Mouse (Mus musculus) frontal cortex, postnatal 36 days (tissue): ENCODE results near the gene Icos.

Experiments used
- DNase-seq, 2 experiments: peaks; one replicate each; pipeline ENCODE4 v3.0.0; 2022; ENCODE audit warnings: low spot score in 2 of 2

The Icos gene

DNA sequence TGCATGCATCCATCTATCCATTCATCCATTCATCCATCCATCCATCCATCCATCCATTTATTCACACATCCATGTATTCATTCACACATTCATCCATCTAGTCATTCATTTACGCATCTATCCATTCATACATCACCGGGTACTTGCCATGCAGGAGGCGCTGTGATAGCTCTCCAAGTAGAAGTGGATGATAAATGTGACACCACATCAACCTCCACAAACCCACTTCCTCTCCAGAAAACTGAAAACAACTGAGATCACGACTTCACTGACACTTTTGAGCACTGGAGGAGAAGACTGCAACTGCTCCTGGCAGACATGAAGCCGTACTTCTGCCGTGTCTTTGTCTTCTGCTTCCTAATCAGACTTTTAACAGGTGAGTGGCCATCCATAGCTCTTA, at the start of gene Icos:
Gene Icos, plus strand, starts transcription at position 287 of the 400 bp plus-strand sequence.
- DNase-seq: no peak

DNA sequence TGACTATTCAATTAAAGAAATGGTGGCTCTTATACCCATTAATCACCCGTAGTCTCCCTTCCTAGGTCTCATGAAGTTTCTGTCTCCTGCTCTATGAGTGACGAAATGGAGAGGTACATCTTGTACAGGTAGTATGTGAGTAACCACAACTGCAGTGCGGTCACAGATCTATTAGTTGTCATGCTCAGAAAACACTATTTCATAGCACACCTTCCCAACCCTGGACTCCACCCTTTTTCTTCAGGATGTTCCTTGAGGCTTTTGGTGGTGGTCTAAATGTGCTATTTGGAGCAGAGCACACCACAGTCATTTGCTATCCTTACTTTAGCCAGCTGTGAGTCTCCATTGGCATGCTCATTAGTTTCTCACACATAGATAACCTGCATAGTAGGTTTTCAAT, 48.7 kb upstream of the Icos start:
- no peak for DNase-seq

DNA sequence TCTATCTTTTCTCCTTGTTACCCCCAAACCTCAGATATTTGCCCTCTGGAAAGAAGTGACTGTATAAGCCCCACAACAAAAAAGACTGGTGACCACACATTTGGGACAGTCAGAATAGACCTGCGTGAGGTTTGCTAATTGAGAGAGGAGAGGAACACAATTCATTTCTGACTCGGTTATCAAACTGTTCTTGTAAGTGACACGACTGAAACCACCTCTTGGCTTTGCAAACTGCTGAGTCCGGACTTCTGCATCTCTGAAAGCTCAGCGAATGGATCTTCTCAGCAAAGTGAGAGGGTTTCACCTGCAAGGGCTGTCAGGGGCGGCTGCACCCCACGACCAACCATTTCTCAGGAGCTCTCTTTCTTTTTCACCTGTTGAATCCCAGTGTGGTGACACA, 47.3 kb upstream of the Icos start:
- DNase-seq: no peak

DNA sequence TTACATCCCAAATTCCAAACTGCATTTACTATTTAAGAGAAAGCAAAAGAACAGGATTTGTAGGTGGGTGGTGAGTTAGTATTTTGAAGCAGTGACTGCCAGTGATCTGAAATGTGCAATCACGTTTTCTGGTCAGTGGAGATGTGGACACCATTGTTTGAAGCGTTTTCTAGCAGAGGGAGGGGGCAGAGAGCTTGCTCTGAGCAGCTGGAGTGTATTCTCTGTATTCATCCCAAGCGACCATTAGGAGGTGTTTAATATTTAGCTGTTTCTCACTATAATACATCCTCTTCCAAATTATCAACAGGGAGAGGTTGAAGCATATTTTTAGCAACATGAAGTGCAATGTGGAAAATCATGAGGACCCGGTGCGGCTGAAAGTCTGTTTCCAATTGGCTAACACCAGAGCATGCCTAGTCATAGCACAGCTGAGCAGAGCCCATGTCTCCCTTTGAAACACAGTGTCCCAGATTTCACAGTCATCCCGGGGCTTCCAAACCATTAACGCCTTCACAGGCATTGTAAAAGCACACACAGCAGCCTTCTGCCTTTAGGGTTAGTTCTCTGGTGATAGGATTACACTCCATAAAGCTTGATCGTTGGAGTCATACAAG, 41.7 kb upstream of the Icos start:
- DNase-seq: peak in 1 of 2 experiments; percentile 12

DNA sequence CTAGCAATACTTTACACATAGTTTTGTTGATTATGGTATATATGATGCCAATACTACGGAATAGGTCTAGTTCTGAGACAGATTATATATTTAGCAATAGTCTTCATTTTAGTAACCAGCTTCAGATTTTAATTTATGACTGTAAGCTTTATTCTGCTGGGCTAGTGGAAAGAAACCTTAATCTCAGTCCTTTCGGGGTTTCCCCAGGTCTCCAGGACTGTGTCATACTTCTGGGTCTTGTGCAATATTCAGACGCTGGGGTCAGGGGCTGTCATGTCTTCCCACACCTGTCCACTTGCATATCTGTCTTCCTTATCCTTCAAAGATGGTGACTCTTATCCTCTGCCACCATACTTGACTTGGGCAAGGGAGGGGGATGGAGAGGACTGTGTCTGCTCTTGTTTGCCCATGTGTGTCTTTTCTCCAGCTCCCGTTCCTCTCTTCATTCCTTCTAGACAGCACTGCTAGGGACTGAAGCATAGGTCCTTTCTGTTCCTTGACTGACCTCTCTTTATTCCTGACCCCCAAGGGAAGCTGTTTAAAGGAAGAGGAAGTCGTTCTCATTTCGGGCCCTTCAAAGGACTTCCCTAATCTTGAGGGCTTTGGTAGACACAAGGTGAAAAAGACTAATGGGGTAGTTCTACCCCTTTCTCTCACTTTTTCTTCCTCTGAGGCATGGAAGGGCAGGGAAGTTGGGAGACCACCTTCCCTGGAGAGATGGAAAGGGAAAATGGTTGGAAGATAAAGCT, 40.6 kb upstream of the Icos start:
- no peak for DNase-seq

DNA sequence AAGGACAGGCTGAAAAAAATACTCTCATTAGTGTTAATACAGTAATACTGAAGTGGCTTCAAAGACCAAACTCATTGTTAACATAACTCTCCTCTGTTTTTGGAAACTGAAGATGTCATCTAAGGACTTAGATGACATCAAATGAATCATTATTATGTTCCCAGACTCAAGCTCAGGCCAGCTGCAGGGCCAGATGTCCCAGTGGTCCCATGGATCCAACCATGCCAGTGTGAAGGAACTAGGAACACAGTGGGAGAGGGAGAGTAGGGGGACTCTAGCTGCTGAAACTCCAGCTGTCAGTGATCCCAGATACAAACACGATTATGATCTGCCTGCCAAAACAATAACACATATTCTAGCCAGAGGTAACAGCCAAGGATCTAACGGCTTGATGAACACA, 39.5 kb upstream of the Icos start:
- DNase-seq: no peak

DNA sequence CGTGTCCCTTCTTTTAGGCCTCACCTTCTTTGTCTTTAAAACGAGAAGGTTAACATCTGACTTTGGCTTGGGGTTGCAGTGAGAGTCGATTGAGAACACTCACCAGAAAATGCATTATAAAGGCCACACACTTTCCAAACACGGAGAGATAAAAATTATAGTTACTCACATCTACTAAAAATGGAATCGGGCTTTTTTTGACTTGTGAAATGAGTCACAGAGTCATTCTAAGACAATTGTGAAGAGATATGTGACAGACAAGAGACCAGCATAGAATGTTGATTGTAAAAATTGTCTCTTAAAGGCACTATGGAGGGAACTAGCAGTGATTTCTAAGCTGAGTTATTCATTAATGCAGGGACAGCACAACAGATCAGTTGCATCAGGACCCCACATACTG, 38.8 kb upstream of the Icos start:
- DNase-seq: no peak

DNA sequence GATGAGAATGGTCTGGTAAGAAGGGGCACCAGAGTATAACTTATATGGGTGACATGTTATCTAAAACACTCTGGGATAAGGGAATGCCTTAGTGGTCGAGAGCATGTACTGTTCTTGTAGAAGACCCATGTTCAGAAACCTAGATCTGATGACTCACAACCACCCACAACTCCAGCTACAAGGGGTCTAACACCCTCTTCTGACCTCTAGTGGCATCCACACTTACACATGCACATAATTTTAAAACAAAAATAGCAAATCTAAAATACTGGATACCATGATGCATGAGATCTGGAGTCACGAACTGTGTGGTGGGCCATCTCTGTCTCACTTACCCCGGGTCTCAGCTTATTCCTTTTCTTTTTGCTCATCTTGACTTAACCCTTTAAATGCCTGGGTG, 37.7 kb upstream of the Icos start:
- no peak for DNase-seq

DNA sequence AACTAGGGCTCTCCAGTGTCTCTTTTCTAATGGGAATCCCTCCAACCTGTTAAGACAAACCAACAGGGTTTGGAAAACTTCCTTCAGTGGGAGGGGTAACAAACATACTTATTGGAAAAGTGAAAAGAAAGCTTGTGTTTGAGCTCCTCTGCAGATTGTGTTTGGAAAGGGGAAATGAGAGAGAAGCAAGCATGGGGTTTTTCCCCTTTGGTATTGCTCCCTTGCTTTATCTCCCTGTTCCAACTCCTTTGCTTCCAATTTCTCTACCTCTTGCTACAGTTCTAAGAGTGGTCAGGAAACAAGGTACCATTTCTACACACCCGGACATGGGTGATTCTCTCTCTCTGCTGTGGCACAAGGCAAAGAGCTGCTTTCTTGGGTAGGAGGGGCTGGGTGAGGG, 37.1 kb upstream of the Icos start:
- DNase-seq: no peak

DNA sequence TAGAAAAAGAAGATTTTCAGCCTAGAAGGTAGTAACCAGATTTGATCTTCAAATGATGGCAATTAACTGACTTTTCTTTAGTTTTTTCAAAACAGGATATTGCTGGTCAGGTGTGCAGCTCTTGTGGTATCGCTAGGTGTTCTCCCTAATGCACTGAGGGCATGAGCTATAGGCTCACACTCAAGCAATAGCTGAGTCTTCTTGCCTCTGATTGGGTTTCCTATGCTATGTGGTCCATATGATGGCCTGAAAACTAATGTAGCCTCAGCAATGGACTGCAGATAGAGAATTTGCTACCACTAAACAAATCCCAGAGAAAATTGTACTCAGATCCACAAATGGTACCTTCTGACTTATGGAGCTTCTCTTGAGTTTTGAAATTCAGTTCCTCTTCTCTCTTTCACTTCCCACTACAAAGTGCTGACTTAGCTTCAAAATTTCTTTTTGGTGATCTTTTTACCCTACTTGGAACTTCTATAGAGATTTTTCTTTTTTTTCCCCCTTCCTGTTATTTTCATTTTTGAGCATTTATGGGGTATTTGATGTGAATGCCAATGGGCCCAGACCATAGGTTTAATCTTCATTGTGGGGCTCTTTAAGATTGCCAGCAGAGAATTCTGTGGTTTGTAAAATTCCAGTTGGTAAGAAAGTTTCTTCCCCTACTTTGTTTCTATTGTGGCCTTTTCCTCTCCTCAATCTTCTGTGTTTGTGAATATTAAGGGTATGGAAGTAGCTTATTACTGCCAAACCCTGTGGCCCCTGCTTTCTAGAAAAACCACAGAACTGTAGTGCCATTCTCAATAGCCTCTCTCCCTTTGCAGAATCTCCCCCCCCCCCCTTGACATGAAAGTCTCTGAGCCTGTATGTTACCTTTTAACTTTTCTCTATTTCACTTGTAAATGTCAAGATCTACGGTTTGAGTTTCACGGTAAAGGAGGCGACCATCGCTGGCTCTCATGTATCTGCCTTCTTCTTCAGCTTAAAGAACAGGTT, 36.4 kb upstream of the Icos start:
- DNase-seq: no peak

DNA sequence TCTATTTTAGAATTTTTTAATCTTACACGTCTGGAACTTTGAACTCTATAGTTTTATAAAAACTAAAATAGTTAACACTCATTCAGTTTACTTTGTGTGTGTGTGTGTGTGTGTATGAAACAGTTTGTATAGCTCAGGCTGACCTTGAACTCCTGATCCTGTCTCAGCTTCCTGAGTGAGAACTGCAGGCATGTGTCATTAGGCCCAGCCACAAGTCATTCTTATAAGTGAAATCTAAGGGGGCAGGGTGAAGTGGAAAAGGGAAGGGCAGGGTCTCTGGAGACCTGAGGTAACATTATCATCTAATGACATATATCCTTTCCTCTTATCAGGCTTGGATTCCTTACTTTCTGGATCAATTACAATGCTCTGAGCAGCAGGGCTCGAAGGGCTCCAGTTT, 34.8 kb upstream of the Icos start:
- no peak for DNase-seq

DNA sequence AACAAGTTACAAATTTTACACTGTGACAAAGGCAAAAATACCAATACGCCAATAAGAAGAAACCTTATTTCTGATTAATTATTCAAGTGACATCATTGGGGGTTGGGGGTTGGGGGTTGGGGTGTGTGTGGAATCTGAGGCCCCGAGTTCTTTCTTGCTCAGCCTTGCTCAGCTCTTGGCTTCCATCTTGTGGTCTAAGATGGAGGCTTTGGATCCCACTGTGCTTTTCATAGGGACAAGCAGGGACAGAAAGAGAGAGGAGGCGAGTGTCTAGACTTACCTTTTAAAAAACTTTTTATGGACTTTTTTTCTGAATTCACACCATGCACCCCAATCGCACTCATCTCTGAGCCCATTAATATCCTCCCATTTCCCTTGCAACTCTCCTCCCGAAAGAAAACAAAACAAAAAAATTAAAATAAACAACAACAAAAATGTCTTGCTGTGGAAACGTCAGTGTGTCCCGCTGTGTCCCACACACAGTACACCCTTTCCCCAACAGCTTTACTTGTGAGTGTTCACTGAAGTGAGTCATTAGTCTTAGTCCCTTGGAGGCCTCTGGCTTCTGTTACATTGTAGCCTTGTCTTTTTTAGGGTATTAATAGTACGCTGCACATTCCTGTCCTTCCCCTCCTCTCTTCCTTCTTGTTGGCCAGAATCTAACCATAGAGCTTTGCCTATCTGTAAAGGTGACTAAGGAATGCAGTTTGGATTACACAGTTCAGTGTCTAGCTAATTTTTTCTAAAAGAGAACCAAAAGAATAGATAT, 31.9 kb upstream of the Icos start:
- DNase-seq: no peak

DNA sequence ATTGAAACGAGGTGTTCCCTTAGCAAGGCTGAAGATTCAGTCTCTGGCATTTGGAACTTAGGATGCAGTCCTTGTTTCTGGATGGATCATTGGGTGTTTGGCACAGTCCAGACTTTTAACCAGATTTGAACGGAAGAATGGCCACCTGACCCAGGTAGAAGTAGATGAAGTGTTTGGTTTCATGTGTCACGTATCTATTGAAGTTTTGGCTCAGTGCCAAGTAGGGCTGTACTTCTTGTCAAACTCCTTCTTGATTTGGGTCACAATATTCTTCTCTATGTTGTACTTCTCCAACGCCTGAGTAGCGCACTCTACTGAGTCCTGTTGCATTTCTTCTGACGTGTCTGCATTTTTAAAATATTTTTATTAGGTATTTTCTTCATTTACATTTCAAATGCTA, 29.6 kb upstream of the Icos start:
- no peak for DNase-seq

DNA sequence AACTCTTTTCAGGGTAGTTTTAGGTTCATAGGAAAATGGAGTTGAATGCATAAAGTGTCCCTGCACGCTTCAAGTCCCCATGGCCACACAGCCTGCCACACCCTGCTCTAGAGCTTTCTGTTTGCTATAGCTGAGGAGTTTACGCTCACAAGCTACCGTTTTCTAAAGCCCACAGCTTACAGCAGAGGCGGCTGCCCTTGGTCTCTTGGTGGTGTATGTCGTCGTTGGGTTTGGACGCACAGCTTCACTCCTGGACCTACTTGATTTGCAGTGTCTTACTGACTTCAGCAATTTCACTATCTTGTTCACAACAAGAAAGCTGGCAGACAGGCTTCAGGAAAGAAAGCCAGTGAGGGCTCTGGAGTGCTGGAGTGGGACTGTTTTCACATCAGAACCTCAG, 24.8 kb upstream of the Icos start:
- DNase-seq: no peak

DNA sequence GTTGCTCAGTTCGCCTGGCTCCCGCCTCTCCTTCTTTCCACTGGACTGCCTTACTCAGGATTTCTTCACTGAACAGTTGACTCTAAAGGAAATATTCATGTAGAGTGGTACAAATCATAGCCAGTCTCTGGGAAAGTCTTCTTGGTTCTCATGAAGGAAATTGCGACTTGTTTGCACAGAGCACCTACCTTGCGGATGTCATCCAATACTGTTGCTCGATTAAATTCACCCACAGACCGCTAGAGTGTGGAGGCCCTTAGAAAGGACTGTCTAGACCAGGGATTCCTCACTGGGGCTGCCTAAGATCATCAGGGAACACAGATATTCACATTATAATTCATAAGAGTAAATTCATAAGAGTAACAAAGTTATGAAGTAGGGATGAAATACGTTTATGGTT, 24.0 kb upstream of the Icos start:
- DNase-seq: no peak

DNA sequence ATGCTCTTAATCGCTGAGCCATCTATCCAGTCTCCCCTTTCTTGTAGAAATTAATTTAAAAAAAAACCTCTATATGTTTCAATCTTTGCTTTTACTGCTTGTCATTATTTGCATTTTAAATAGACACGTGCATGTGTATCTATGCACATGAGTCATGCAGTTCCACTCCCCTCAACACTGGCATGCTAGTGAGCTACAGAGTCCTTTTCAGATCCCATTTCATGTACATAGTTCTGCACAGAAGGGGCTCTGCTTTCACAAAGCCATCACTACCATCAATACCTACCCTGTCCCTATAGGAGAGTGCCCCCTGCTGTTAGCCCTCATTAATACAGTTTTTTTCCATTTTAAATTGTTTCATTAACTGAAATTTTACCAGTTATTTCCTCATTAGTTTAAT, 23.0 kb upstream of the Icos start:
- peak in 1 of 2 experiments; percentile 6 for DNase-seq

DNA sequence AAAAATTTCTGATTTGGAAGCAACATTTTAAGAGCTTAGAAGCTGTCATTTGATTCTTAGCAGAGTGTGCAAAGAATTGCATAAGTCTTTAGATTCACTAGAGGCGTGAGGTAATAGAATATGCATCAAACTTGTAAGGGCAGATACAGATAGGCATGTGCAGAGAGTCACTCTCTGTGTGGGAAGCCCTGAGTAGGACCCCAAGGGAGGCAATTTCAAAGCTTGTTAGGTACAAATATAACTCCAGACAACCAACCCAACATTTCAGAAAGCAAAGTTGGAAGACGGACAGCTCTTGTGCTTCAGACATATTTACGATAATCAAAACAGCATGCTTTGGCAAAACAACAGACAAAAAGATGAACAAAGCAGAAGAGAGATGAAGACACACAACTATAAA, 22.5 kb upstream of the Icos start:
- no peak for DNase-seq

DNA sequence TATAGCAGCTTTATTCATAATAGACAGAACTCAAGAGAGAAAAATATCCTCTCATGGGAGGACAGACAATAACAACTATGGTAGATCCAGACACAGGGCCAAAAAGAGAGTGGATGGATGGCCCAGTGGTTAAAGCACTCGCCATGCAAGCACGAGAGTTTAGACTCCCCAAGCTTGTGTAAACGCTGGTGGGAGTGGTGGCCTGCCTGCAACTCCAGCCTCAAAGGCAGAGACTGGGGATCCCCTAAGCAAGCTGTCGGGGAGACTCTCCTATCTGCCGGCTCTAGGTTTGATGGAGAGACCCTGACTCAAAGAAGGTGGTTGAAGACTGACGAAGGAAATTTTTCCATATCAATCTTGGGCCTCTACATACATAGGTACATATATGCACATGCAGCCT, 21.5 kb upstream of the Icos start:
- DNase-seq: no peak

DNA sequence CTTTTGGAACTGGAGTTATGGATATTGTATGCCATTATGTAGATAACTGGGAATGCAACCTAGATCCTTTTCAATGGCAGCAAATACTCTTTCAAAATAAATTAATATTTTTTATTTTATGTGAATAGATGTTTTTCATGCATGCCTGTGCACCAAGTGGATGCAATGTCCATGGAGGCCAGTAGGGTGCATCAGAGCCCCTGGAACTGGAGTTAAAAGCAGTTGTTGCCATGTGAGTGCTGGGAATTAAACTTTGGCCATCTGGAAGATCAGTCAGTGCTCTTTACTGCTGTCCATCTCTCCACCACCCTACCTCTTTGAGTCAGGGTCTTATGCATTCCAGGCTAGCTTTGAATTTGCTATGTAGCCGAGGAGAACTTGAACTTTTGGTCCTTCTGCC, 19.4 kb upstream of the Icos start:
- no peak for DNase-seq

DNA sequence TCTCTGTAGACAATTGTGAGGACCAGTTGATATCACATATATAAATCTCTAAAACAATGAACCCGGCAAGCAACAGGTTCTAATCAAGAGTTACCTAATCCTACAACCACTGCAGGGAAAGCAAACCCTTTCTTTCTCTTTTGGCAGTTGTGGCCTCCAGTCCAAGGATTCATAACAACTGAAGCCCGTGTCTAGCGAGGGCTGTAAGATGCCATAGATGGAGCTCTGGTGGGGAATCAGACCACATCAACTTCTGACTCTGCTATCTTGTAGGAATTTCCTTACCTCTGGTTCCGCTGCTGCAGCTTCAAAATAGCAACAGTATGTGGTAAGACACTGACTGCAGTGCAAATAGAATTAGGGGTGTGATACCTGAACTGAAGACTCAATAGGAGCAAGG, 18.5 kb upstream of the Icos start:
- DNase-seq: no peak

DNA sequence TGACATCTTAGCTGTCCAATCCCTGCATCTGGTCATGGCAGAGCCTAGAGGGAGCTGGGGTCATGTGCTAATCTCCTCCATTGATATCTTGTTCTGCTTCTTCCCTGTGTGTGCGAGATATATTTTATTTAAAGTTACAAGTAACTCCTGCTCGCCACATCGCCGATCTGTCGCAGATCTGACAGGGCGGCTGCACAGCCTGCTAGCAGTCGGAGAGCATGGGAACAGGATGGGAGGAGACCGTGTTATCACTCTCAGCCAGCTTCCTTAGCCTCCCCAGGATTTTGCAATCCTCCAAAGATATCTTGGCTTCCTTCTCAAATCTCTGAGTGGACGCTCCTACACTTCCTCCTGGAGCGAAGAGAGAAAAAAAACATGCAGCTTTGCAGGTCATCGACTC, 17.3 kb upstream of the Icos start:
- no peak for DNase-seq

DNA sequence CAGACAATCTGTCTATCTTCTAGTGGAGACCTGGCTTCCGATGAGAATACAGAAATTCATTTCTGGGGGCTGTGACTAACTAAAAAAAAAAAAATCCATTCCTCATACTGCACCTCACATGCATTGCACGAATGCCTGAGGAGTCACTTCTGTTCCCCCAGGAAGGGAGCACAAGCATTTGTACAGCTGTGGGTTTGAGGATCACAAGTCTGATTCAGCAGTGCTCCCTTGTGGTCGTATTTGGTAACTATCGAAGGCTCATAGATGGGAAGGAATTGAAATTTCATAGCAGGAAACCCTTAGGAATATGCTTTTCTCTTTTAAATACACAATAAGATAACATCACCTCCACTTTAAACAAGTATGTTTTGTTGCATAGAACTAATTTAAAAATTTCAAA, 16.6 kb upstream of the Icos start:
- DNase-seq: peak; percentile 34 to 78
